Mouse (Mus musculus) embryonic facial prominence, embryonic 14.5 days (tissue): ENCODE data around the gene Gm9603. TPM values are rescaled to one million over a fixed set of nuclear protein-coding genes. Genes with fewer than 3 reads are reported as not detected.
"Not testable (repeated sequence)": the region's sequence is repeated elsewhere in the genome, so short reads cannot be mapped to it uniquely, and the experiment has no call there.

Source experiments
- ATAC-seq: fragments of 200-750 bp; cut with Nextera tagmentation; 2 replicates; pipeline ENCODE4 v1.8.0; 2017; ENCODE audit warnings: low read depth, moderate number of reproducible peaks, moderate TSS enrichment
- DNase-seq: peaks from one replicate; pipeline ENCODE4 v3.0.0-alpha.2; 2015; ENCODE audit warnings: low spot score
- H3K27ac ChIP-seq: fragments of 300-500 bp; sonication (generic); replicated peaks from 2 replicates; pipeline ENCODE4 v1.5.1; 2014; ENCODE audit warnings: low read depth, mild to moderate bottlenecking, low read length, moderate library complexity
- H3K27me3 ChIP-seq: fragments of 300-500 bp; sonication (generic); replicated peaks from 2 replicates; pipeline ENCODE4 v1.6.1; 2014; ENCODE audit warnings: low read length; ENCODE audit not compliant: control insufficient read depth, insufficient read depth
- H3K36me3 ChIP-seq: fragments of 300-500 bp; sonication (generic); 2 replicates; pipeline ENCODE4 v1.6.1; 2014; ENCODE audit warnings: low read length, mixed read lengths; ENCODE audit not compliant: control insufficient read depth, insufficient read depth
- H3K4me1 ChIP-seq: fragments of 300-500 bp; sonication (generic); 2 replicates; pipeline ENCODE4 v1.6.1; 2014; ENCODE audit warnings: antibody characterized with exemption, low read length; ENCODE audit not compliant: control insufficient read depth, insufficient read depth
- H3K4me2 ChIP-seq: fragments of 300-500 bp; sonication (generic); 2 replicates; pipeline ENCODE4 v1.6.1; 2014; ENCODE audit warnings: low read depth, mild to moderate bottlenecking, low read length, moderate library complexity, mixed read lengths
- H3K4me3 ChIP-seq: fragments of 300-500 bp; sonication (generic); 2 replicates; pipeline ENCODE4 v1.5.1; 2014; ENCODE audit warnings: low read depth, mild to moderate bottlenecking, low read length
- H3K9ac ChIP-seq: fragments of 300-500 bp; sonication (generic); 2 replicates; pipeline ENCODE4 v1.6.1; 2014; ENCODE audit warnings: low read depth, mild to moderate bottlenecking, low read length, moderate library complexity, mixed read lengths
- H3K9me3 ChIP-seq: fragments of 300-500 bp; sonication (generic); 2 replicates; pipeline ENCODE4 v1.6.1; 2016; ENCODE audit warnings: low read length; ENCODE audit not compliant: control insufficient read depth
- WGBS: fragments of 180-500 bp; shearing (Covaris S2); extraction: QIAGEN DNeasy Blood & Tissue Kit; methylation state at CpG from one replicate; pipeline ENCODE4 v1.1.7; 2014; 5-methylcytosine and 5-hydroxymethylcytosine counted together
- polyA plus RNA-seq: library from polyadenylated mRNA; unstranded; fragments of >200 nt; fragmentation: Nextera tagmentation; extraction: Ambion mirVana; gene quantifications from 2 replicates; pipeline ENCODE4 v1.2.1, GENCODE M21; 2014

Gene Gm9603
- not detected in 2 replicates for polyA plus RNA-seq

DNA sequence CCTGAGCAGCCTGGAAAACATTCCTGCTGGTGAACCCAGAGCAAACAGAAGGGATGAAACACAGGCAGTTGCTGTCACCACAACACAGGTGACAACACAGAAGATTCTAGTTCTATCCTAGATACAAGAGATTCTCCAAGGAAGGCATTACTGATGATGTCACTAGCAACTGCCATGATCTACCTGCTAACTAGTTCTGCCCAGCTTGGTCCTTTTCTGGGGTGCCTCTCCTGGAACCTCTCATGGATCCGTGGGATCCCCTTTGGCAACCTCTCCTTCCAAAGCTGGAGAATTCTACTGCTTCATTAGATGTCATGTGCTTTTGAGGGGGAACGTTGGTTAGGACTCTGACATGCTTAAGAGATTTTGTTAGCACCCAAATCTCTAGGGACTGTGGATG, at the start of gene Gm9603:
Gene Gm9603 (minus strand): TSS at position 101 of the 400 bp plus-strand sequence.
- not testable (repeated sequence) for H3K4me3 ChIP-seq, H3K27me3 ChIP-seq, DNase-seq, H3K9ac ChIP-seq, ATAC-seq, H3K9me3 ChIP-seq, H3K4me2 ChIP-seq, H3K36me3 ChIP-seq, H3K27ac ChIP-seq, H3K4me1 ChIP-seq
- no CpG with 5 or more reads among the region's 2 CpGs for WGBS

DNA sequence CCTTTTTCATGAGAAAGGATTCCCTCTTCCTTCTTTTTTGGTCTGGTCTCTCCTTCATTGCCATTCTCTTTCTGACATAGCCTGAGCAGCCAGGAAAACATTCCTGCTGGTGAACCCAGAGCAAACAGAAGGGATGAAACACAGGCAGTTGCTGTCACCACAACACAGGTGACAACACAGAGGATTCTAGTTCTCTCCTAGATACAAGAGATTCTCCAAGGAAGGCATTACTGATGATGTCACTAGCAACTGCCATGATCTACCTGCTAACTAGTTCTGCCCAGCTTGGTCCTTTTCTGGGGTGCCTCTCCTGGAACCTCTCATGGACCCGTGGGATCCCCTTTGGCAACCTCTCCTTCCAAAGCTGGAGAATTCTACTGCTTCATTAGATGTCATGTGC, 54.3 kb downstream of the Gm9603 start, which contains the start of gene Gm8265:
Gene Gm8265 (minus strand): TSS at position 101 of the 400 bp plus-strand sequence.
- H3K9ac ChIP-seq, H3K36me3 ChIP-seq, DNase-seq, H3K4me1 ChIP-seq, H3K9me3 ChIP-seq, H3K27ac ChIP-seq, H3K4me2 ChIP-seq, H3K4me3 ChIP-seq, ATAC-seq, H3K27me3 ChIP-seq: not testable (repeated sequence)
- no CpG with 5 or more reads among the region's 1 CpGs for WGBS

Other genes with a start within 250 kb of the Gm9603 start
- 0.58 and 0.68 TPM in 2 replicates for gene Gm3194, start 232.0 kb downstream of the Gm9603 start, polyA plus RNA-seq
- not detected in 2 replicates for gene Gm8246, start 209.6 kb downstream of the Gm9603 start, polyA plus RNA-seq
- gene Gm3187, start 203.2 kb downstream of the Gm9603 start, polyA plus RNA-seq, result not detected in 2 replicates
- 0.46 and 0.63 TPM in 2 replicates for gene Gm3488, start 185.8 kb downstream of the Gm9603 start, polyA plus RNA-seq
- gene Gm3532, start 149.0 kb downstream of the Gm9603 start, polyA plus RNA-seq, result not detected in 2 replicates
- gene Gm8265, start 54.4 kb downstream of the Gm9603 start, polyA plus RNA-seq, result not detected in 2 replicates
- gene Gm3373, start 54.1 kb upstream of the Gm9603 start, polyA plus RNA-seq, result 0.41 TPM in 1 of 2 replicates, not detected in the other
- 0.58 and 0.68 TPM in 2 replicates for gene Gm3383, start 120.5 kb upstream of the Gm9603 start, polyA plus RNA-seq
- not detected in 2 replicates for gene Gm3424, start 142.9 kb upstream of the Gm9603 start, polyA plus RNA-seq
- gene Gm8237, start 192.9 kb upstream of the Gm9603 start, polyA plus RNA-seq, result not detected in 2 replicates